Mouse (Mus musculus) urinary bladder, adult 2 months (tissue): ENCODE data around the gene Ttll4. TPM values are rescaled to one million over a fixed set of nuclear protein-coding genes. Genes with fewer than 3 reads are reported as not detected.

Experiments
- DNase-seq: peaks from one replicate; pipeline ENCODE4 v3.0.0; 2022; ENCODE audit warnings: low spot score
- polyA plus RNA-seq: library from polyadenylated mRNA; depleted of rRNA; stranded (reverse); fragments of >200 nt; gene quantifications from 2 replicates; pipeline ENCODE4 v1.2.3, GENCODE M21; 2012; rRNA removed

Gene Ttll4
- polyA plus RNA-seq, 1 experiment = 15.7 TPM

DNA sequence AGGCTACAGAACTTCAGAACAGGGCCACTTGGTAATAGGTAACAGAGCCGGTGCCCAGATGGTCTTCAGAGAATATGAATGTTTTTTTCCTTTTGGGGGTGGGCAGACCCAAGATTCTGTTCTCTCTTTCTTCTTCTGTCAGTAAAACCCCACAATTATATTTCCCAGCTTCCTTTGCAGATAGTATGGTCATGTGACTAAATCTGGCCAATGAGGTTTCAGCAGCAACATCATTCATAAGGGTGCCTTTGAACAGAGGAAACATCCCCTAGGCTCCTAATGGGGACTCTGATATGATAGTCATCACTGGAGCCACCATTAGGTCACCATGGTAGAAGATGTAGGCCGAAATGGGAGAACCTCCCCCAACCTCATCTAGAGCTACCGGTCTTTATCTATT, 91.3 kb downstream of the Ttll4 start:
- no peak for DNase-seq

Other genes starting within 250 kb of the Ttll4 start
- gene Cnot9, start 155.7 kb upstream of the Ttll4 start, polyA plus RNA-seq = 21.0 and 24.0 TPM in 2 replicates
- gene Plcd4, start 118.9 kb upstream of the Ttll4 start, polyA plus RNA-seq = 0.30 and 0.47 TPM in 2 replicates
- gene Usp37, start 117.5 kb upstream of the Ttll4 start, polyA plus RNA-seq = 5.8 and 6.5 TPM in 2 replicates
- 9.5 and 11.2 TPM in 2 replicates for gene Zfp142, start 73.5 kb upstream of the Ttll4 start, polyA plus RNA-seq
- gene Bcs1l, start 73.5 kb upstream of the Ttll4 start, polyA plus RNA-seq = 19.5 and 21.9 TPM in 2 replicates
- gene Rnf25, start 60.3 kb upstream of the Ttll4 start, polyA plus RNA-seq = 64.5 and 82.9 TPM in 2 replicates
- 1.8 and 2.1 TPM in 2 replicates for gene Stk36, start 60.3 kb upstream of the Ttll4 start, polyA plus RNA-seq
- 67.0 and 71.9 TPM in 2 replicates for gene Cyp27a1, start 51.8 kb downstream of the Ttll4 start, polyA plus RNA-seq
- 0.63 and 0.76 TPM in 2 replicates for gene Prkag3, start 87.5 kb downstream of the Ttll4 start, polyA plus RNA-seq
- gene Wnt6, start 110.1 kb downstream of the Ttll4 start, polyA plus RNA-seq = 2.3 and 2.6 TPM in 2 replicates
- 0.94 and 1.4 TPM in 2 replicates for gene Wnt10a, start 129.8 kb downstream of the Ttll4 start, polyA plus RNA-seq
- 0.03 and 0.13 TPM in 2 replicates for gene Cdk5r2, start 193.2 kb downstream of the Ttll4 start, polyA plus RNA-seq
- gene Fev, start 223.7 kb downstream of the Ttll4 start, polyA plus RNA-seq = not detected in 2 replicates
- gene Cryba2, start 231.4 kb downstream of the Ttll4 start, polyA plus RNA-seq = not detected in 2 replicates